Mouse (Mus musculus) liver, embryonic 14.5 days (tissue): ENCODE data around the gene Prdx5.

Source experiments
- CTCF ChIP-seq: IDR thresholded peaks from 2 replicates; pipeline ENCODE4 v1.5.1; 2016; ENCODE audit warnings: antibody characterized with exemption, low read depth, control low read depth
- EP300 ChIP-seq: IDR thresholded peaks from 2 replicates; pipeline ENCODE4 v1.6.1; 2016; ENCODE audit warnings: antibody characterized with exemption, low read depth

- no peak for TF ChIP-seq CTCF
- no peak for TF ChIP-seq EP300
Measured at GRCm38 (mm10) chr19:6956461-6956860, 46.6 kb upstream of the Prdx5 start.
